Mouse (Mus musculus): ENCODE results near the gene Gm17428. TPM values are rescaled to one million over a fixed set of nuclear protein-coding genes. Genes with fewer than 3 reads are reported as not detected.

Gene Gm17428
- total RNA-seq, 2 experiments from 2014 or later: not detected

DNA sequence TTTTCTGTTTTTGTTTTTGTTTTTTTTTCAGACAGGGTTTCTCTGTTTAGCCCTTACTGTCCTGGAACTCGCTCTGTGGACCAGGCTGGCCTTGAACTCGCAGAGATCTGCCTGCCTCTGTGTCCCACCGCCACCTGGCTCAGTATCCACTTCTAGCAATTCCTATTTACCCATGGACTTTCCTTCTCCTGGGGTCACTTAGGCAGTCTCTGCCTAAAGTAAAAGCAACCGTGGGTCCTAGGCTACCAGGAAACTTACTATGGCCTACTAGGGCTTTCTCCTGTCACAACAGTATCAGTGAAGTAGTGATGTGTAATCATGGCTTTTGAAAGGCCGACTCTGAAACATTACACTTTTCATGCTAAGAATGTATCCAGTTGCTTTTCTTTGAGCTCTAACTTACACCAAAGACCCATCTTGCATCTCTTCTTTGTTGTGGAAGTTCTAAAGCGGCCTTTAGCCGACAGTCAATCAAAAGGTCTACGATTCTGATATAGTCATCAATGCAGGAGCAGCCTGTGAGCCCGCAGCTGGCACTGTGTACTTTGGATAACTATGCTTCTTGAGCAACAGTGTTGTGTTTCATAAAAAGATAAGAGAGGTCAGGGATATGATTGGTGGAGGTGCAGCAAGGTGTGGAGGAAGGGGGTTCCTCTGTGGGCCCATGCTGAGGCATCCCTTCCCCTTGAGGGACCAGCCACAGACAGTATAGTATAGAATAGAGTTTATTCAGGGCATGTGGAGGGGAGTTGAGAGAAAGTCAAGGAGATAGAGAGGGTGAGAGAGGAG is 30.6 kb downstream of the Gm17428 start:
- DNase-seq (ENCODE audit: low spot score in 2 of 2): no peak

DNA sequence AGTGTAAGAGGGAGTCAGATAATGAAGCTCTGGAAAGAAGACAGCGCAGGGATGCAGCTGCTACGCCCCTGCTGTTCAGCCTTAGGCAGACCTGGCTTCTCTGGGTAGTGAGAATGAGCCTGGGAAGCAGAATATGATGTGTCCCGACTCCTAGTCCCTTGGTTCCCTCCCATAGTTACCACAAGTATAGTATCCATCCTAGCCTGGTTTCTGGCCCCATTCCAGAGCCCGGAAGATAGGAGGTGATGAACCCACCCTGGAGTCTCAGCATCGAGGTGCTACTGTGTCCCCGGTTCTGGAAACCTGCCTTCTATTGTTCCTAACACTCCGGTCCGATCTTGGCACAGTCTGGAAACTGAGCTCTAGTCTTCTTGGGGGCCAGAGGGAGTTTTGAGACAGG is 31.7 kb downstream of the Gm17428 start:
- DNase-seq (ENCODE audit: low spot score in 2 of 2): no peak

DNA sequence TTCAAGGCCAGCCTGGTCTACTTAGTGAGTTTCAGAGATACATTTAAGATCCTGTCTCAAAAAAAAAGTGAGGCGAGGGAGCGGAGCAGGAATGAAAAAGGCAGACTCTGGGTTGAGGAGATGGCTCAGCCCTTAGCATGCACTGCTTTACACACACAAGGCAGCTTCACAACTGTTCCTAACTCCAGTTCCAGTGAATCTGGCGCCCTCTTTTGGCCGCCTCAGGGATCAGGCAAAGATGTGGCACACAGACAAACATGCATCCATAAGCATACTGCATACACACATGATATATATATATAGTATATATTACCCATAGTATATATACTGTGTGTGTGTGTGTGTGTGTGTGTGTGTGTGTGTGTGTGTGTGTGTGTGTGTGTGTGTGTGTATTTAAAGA is 34.4 kb downstream of the Gm17428 start:
- DNase-seq (ENCODE audit: low spot score in 2 of 2): no peak

DNA sequence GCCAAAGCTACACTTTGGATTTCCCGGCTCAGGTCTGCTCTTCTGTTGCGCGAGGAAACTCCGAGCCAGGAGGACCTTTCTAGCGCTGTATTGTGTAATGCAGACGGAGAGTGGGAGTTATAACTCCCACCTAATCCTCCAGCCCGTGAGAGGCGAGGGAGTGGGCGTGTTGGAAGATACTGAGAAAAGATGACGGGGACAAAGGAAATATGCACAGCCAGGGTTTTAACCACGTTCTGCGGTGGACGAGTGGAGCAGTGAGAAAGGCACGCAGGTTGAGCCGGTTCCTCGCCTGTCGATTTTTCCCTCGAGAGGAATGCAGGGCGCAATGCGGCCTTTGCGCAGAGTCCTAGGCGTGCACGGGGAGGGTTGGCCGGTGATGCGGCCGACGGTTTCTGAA is 37.9 kb downstream of the Gm17428 start:
- no peak for DNase-seq (ENCODE audit: low spot score in 2 of 2)

DNA sequence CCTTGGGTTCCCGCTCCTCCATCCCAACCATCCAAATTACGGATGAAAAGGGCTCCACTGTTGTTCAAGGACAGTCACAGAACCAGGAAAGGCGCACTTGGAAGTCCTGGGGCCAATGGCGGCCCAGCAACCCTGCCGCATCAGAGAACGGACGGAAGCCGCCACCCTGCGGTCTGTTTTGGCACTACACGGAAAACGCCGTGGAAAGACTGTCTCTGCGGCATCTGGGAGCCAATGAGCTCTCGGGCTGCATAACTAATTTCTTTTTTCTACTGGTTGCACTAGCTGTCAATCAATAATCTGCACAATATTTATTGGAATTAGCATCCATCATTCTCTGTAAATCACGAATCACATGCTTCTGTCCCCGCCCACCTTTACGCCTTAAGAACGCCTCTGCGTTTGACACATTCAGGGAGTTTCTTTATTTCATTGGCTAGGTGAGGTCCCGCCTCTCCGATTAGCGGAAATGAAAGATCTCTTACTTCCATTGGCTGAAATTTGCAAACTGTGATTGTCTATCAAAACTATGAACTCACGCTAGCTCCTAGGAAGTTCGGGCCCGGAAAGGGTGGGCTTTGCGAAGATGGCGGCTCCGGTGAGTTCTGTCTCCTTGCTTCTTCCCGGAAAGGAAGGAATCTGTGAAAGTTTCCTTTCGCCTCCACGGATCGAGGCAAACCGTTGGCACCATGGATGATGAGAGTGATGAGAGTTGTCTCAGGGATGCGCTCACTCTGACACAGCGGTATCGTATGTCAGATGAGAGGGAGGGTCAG is 38.4 kb downstream of the Gm17428 start, which contains the start of gene Ngdn:
Ngdn (plus strand) TSS at position 464 of the 776 bp plus-strand sequence.
- DNase-seq (ENCODE audit: low spot score in 2 of 2): peak; percentile 97 to 98

DNA sequence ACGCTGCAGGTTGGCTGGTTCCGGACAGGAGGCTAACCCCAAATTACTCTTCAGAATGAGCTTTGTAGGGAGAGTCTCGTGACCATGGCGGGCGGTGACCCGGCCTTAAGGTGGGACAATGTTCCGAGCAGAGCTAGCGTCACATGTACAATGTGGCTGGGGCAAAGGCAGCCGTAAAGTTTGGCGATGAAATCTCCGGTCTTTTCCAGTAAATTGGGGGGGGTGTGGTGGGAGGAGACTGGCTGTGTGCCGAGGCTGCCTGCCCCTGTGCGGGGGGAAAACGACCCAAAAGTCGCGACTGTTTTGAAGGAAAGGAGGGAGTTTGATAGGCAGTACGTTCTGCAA is 39.0 kb downstream of the Gm17428 start:
- DNase-seq (ENCODE audit: low spot score in 2 of 2): peak in 1 of 2 experiments; percentile 30

DNA sequence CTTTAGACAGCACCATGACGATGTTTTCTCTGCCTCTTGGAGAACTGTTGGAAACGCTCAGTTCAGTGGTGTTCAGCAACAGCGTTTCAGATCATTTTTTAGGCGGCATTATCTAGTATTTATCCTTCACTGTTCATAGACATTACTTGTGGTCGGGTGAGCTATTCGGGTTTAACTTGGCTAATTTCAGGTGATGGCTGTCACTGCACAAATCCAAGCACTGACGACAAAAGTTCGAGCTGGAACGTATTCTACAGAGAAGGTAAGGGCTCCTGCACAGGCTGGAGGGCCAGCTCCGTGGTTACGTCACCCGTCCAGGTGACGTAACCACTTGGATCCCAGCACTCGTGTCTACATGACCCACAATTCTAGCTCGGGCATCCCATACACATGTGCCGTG is 40.1 kb downstream of the Gm17428 start:
- DNase-seq (ENCODE audit: low spot score in 2 of 2): no peak

DNA sequence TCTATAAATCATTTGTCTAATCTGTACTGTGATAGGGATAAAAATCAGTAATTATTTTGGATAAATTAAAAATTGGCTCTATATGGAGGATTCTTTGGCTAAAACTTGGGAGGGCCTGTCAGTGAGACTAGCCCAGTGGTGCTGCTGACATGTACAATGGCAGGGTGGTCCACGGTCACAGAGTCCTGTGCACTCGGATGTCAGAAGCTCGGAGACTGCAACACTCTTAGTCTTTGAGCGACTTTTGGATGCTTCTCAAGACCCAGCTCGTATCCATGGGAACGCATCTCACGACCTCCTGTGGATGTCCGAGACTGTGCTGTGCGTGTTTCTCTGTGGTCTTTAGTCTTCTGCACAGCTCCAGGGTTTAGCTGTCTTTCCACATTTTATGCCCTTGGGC is 43.7 kb downstream of the Gm17428 start:
- DNase-seq (ENCODE audit: low spot score in 2 of 2): no peak

DNA sequence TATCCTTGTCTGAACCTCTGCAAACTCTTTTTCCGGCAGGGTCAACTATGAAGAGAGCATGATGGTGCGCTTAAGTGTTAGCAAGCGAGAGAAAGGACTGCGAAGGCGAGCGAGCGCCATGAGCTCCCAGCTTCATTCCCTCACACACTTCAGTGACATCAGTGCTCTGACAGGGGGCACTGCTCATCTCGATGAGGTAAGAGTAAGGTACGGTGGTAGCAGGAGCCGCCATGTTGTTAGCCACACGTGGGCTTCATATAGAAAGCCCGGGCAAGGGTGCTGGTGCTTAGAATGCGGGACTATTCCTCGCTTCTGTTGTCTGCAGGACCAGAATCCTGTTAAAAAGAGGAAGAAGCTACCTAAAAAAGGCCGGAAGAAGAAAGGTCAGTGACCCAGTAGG is 46.3 kb downstream of the Gm17428 start:
- DNase-seq (ENCODE audit: low spot score in 2 of 2): no peak

DNA sequence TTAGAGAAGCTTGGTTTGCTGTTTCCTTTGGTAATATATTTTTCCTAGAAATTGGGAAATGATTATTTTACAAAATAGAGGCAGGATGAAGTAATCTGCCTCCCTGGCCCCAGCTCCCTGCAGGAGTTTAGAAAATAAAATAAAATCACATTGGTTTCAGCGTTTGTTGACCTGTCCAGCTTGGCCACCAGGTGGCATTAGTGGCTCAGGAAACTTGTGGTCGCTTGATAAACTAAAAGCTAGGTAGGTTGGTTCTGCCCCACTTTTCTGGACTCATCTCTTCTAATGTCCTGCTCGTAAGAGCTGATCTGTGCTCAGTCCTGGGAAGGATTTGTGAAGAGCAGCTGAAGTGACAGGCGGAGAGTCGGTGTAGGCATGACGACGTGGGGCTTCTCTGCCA is 47.5 kb downstream of the Gm17428 start:
- peak; percentile 23 to 52 for DNase-seq (ENCODE audit: low spot score in 2 of 2)

DNA sequence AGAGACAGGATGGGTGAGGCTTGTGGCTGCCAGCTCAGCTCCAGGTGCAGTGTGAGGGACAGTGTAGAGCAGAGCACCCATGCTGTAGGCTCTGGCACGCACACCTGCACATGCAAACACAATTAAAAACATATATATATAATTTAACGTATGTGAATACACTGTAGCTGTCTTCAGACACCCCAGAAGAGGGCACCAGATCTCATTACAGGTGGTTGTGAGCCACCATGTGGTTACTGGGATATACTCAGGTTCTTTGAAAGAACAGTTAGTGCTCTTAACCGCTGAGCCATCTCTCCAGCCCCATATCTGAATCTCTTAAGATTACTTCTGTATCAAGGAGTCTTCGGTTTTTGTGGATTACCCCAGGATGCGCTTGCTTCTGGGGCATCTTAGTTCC is 48.8 kb downstream of the Gm17428 start:
- no peak for DNase-seq (ENCODE audit: low spot score in 2 of 2)

Small RNA genes lying within 50 kb of the gene (microRNA-seq; reads per million reads assigned to microRNA genes)
- gene Mir208a (ENCODE audit: borderline number of aligned reads in 2 of 2) (0 to 109 reads per million in 2 experiments), gene Mir208b (ENCODE audit: borderline number of aligned reads in 2 of 2) (0 to 74.2 reads per million in 2 experiments)

Other genes starting within 250 kb of the Gm17428 start
- gene Slc7a8, start 195.0 kb upstream of the Gm17428 start, total RNA-seq (2021): 10 to 100 TPM; 24.6 to 55.6 TPM
- gene Rnf212b, start 162.8 kb upstream of the Gm17428 start, total RNA-seq (2021): under 1 TPM in 1 of 2 experiments, not detected in 1; 0.51 TPM
- gene Homez, start 106.0 kb upstream of the Gm17428 start, total RNA-seq (2021): 10 to 100 TPM; 12.8 to 15.6 TPM
- 10 to 100 TPM; 14.2 to 17.2 TPM for gene Ppp1r3e, start 99.4 kb upstream of the Gm17428 start, total RNA-seq (2021)
- 10 to 100 TPM; 53.1 to 59.3 TPM for gene Bcl2l2, start 93.6 kb upstream of the Gm17428 start, total RNA-seq (2021)
- 1 to 10 TPM; 1.2 to 3.9 TPM for gene Gm20521, start 93.5 kb upstream of the Gm17428 start, total RNA-seq (2021)
- gene Pabpn1, start 84.4 kb upstream of the Gm17428 start, total RNA-seq (2021): 100 to 1,000 TPM; 137 to 177 TPM
- 10 to 100 TPM; 36.7 to 43.9 TPM for gene Slc22a17, start 63.8 kb upstream of the Gm17428 start, total RNA-seq (2021)
- 1 to 10 TPM; 2.4 to 4.9 TPM for gene Efs, start 50.8 kb upstream of the Gm17428 start, total RNA-seq (2021)
- not detected for gene Il25, start 44.2 kb upstream of the Gm17428 start, total RNA-seq (2021)
- gene Cmtm5, start 40.7 kb upstream of the Gm17428 start, total RNA-seq (2021): under 1 TPM in 1 of 2 experiments, not detected in 1; 0.96 TPM
- gene Myh6, start 10.0 kb upstream of the Gm17428 start, total RNA-seq (2021): under 1 TPM in 1 of 2 experiments, not detected in 1; 0.42 TPM
- gene Myh7, start 17.7 kb downstream of the Gm17428 start, total RNA-seq (2021): under 1 TPM in 1 of 2 experiments, not detected in 1; 0.42 TPM
- 10 to 100 TPM; 38.2 to 43.2 TPM for gene Ngdn, start 38.5 kb downstream of the Gm17428 start, total RNA-seq (2021)
- gene Zfhx2, start 115.4 kb downstream of the Gm17428 start, total RNA-seq (2021): 1 to 10 TPM; 6.1 to 7.4 TPM
- 10 to 100 TPM; 10.9 to 12.0 TPM for gene Thtpa, start 117.9 kb downstream of the Gm17428 start, total RNA-seq (2021)
- gene Ap1g2, start 129.7 kb downstream of the Gm17428 start, total RNA-seq (2021): 10 to 100 TPM; 25.8 to 29.4 TPM
- gene Jph4, start 140.0 kb downstream of the Gm17428 start, total RNA-seq (2021): 1 to 10 TPM; 3.0 TPM
- gene Dhrs2, start 245.1 kb downstream of the Gm17428 start, total RNA-seq (2021): not detected

All from adrenal gland, adult 18-20 months (tissue).